Mouse (Mus musculus) testis, adult 2 months (tissue): ENCODE measurements around the gene Dnm3.

Source experiments
- CTCF ChIP-seq: fragments of 200-500 bp; IDR thresholded peaks from 2 replicates; pipeline ENCODE4 v1.5.1; 2012; ENCODE audit warnings: low read depth, mild to moderate bottlenecking, inconsistent platforms, low read length, moderate library complexity; ENCODE audit not compliant: control insufficient read depth, insufficient read depth, insufficient replicate concordance
- POLR2A ChIP-seq: fragments of 200-500 bp; IDR thresholded peaks from 2 replicates; pipeline ENCODE4 v1.6.1; 2012; ENCODE audit warnings: low read depth, mild to moderate bottlenecking, inconsistent platforms, low read length, moderate library complexity; ENCODE audit not compliant: control insufficient read depth

DNA sequence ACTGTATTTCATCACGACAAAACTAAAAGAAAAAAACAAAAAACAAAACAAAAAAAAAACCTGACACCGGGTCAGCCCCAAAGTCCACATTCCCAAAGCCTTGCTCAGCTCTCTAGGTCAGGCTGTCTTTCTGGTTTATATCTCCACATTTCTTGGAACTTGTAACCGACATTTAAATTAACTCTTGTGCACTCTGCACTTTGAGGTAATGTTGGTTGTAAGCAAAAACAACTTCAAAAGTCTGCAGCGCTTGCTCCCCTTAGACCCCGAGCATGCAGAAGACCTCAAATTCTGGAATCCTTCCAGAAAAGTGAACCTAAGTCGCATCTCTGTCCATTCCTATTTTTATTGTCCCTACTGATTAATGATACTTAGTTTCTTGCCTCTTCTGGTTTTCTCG is 297.4 kb downstream of the Dnm3 start:
- TF ChIP-seq POLR2A: no peak
- TF ChIP-seq CTCF: no peak
